Mouse (Mus musculus): ENCODE results near the gene Aco2. TPM values are rescaled to one million over a fixed set of nuclear protein-coding genes. Genes with fewer than 3 reads are reported as not detected.

Gene Aco2
- total and polyA plus RNA-seq, 2 experiments: 127 to 170 TPM

- Histone ChIP-seq H3K79me2 (ENCODE audit: control insufficient read depth, insufficient read depth, low read length) (peaks cover 36% of the 10 kb centered on the region), H3K4me3 (ENCODE audit: insufficient read depth, low read depth, low read length) (no peak overlapping the region), H3K27me3 (ENCODE audit: control insufficient read depth, insufficient read depth, low read length) (no peaks in the 10 kb centered on the region), H3K9ac (ENCODE audit: low read depth, low read length) (no peak overlapping the region), H3K36me3 (ENCODE audit: control insufficient read depth, insufficient read depth, low read length) (peaks cover 35% of the 10 kb centered on the region), H3K4me1 (ENCODE audit: control insufficient read depth, insufficient read depth, low read length) (peaks cover 22% of the 10 kb centered on the region), H3K27ac (replicated peaks; ENCODE audit: insufficient read depth, low read depth, low read length) (no peak overlapping the region)
- peak; percentile 54 for DNase-seq (ENCODE audit: extremely low read depth, low read depth, low spot score)
- TF ChIP-seq POLR2A (IDR thresholded peaks at IDR 0.05; ENCODE audit: extremely low read depth, insufficient read depth, low read length): no peak
- TF ChIP-seq CTCF (IDR thresholded peaks at IDR 0.05; ENCODE audit: low read depth, low read length): no peak
- WGBS: 52% methylated on average over 7 of the region's 7 CpGs
These were observed 17.1 kb downstream of the Aco2 start for GRCm38 (mm10) chr15:81889175-81889574.

DNA sequence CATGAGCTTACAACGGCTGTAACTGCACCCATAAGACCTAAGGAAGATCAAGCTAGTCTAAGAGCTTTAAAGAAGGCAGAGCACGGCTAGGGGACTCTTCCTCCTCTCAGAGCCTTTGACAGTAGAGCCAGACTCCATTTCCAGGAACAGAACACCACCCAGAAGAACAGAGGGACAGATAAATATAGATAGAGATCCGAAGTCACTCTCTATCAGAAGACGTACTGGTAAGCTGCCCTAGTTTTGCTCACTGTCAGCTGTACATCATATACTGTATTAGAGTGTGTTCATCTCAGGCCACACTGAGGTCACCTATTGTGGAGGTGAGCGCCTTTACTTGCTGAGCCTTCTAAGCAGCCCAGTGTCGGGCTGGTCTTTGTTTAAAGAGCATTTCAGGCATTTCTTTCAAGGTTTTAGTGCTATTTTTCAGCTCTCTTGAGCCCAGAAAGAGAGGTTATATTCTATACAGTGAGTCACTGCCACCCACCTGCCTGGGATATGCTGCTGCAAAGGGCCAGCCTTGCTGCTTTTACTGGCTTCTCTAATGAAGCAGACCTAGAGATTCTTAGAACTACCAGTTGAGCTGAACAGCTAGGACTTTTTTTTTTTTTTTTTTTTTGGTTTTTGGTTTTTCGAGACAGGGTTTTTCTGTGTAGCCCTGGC is 19.2 kb downstream of the Aco2 start:
- peak overlapping the region; percentile 18 for H3K27ac ChIP-seq (replicated peaks; ENCODE audit: insufficient read depth, low read depth, low read length)
- WGBS: 83% methylated on average over 7 of the region's 7 CpGs
- DNase-seq (ENCODE audit: extremely low read depth, low read depth, low spot score): no peak
- H3K9ac ChIP-seq (ENCODE audit: low read depth, low read length): no peak overlapping the region
- peaks cover 46% of the 10 kb centered on the region for H3K36me3 ChIP-seq (ENCODE audit: control insufficient read depth, insufficient read depth, low read length)
- H3K27me3 ChIP-seq (ENCODE audit: control insufficient read depth, insufficient read depth, low read length): no peaks in the 10 kb centered on the region
- no peak for TF ChIP-seq CTCF (IDR thresholded peaks at IDR 0.05; ENCODE audit: low read depth, low read length)
- TF ChIP-seq POLR2A (IDR thresholded peaks at IDR 0.05; ENCODE audit: extremely low read depth, insufficient read depth, low read length): no peak
- H3K4me1 ChIP-seq (ENCODE audit: control insufficient read depth, insufficient read depth, low read length): peaks cover 16% of the 10 kb centered on the region
- peaks cover 23% of the 10 kb centered on the region for H3K79me2 ChIP-seq (ENCODE audit: control insufficient read depth, insufficient read depth, low read length)
- H3K4me3 ChIP-seq (ENCODE audit: insufficient read depth, low read depth, low read length): no peak overlapping the region

DNA sequence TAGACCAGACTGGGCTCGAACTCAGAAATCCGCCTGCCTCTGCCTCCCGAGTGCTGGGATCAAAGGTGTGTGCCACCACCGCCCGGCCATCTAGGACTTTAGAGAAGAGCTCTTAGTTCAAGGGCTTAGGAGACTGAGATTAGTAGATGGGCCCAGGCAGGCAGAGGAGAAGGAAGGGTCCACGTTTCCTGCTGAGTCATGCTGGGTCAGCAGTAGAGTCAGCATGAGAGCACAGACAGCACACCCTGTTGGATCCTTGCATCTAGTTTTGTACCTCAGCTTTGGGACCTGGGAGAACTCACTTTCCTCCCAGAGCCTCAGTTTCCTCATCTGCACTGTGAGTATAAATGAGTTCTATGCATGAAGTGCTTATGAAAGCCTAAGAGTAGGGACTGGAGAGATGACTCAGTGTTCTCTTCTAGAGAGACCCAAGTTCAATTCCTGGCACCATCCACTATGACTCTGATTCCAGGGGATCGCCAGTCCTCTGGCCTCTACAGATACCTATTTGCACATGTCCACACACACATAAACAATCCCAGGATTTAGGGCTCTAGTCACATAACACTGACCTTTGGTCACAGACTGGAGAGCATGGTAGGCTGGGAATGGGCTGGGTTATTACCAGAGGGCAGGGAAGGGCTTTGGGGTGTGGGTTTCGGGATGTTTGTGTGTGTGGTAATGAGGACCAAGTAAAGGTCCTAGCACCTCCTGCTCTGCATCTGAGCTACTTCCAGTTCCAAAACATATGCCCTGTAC is 19.9 kb downstream of the Aco2 start:
- Histone ChIP-seq H3K4me1 (ENCODE audit: control insufficient read depth, insufficient read depth, low read length) (peaks cover 19% of the 10 kb centered on the region), H3K9ac (ENCODE audit: low read depth, low read length) (no peak overlapping the region), H3K27me3 (ENCODE audit: control insufficient read depth, insufficient read depth, low read length) (no peaks in the 10 kb centered on the region), H3K79me2 (ENCODE audit: control insufficient read depth, insufficient read depth, low read length) (peaks cover 23% of the 10 kb centered on the region), H3K36me3 (ENCODE audit: control insufficient read depth, insufficient read depth, low read length) (peaks cover 46% of the 10 kb centered on the region), H3K4me3 (ENCODE audit: insufficient read depth, low read depth, low read length) (no peak overlapping the region), H3K27ac (replicated peaks; ENCODE audit: insufficient read depth, low read depth, low read length) (peak overlapping the region; percentile 71)
- peak; percentile 70 for DNase-seq (ENCODE audit: extremely low read depth, low read depth, low spot score)
- 53% methylated on average over 8 of the region's 8 CpGs for WGBS
- no peak for TF ChIP-seq POLR2A (IDR thresholded peaks at IDR 0.05; ENCODE audit: extremely low read depth, insufficient read depth, low read length)

DNA sequence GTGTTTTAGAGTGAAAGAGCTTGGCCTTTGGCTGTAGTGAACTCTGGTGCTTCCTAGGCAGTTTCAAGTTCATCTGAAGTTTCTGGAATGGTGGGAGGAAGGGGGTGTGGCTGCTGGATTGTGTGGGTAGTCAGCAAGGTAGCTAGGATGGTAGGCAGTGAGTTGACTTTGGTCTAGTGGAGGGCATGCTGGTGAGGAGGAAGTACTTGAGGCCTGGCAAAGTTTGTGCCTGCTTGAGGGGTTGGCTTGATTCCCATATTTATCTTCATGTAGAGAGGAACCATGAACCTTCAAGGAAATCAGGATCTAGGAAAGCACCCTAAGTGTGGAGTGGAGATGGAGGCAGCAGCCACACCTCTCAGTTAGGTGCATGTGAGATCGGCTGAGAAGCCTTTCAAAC is 21.9 kb downstream of the Aco2 start:
- DNase-seq (ENCODE audit: extremely low read depth, low read depth, low spot score): peak; percentile 47
- Histone ChIP-seq H3K9ac (ENCODE audit: low read depth, low read length) (no peak overlapping the region), H3K36me3 (ENCODE audit: control insufficient read depth, insufficient read depth, low read length) (peaks cover 50% of the 10 kb centered on the region), H3K79me2 (ENCODE audit: control insufficient read depth, insufficient read depth, low read length) (peaks cover 8% of the 10 kb centered on the region), H3K27ac (replicated peaks; ENCODE audit: insufficient read depth, low read depth, low read length) (no peak overlapping the region), H3K4me1 (ENCODE audit: control insufficient read depth, insufficient read depth, low read length) (peaks cover 27% of the 10 kb centered on the region), H3K4me3 (ENCODE audit: insufficient read depth, low read depth, low read length) (no peak overlapping the region), H3K27me3 (ENCODE audit: control insufficient read depth, insufficient read depth, low read length) (no peaks in the 10 kb centered on the region)
- no peak for TF ChIP-seq POLR2A (IDR thresholded peaks at IDR 0.05; ENCODE audit: extremely low read depth, insufficient read depth, low read length)
- TF ChIP-seq CTCF (IDR thresholded peaks at IDR 0.05; ENCODE audit: low read depth, low read length): no peak
- WGBS: 80% methylated on average over 1 of the region's 1 CpGs

DNA sequence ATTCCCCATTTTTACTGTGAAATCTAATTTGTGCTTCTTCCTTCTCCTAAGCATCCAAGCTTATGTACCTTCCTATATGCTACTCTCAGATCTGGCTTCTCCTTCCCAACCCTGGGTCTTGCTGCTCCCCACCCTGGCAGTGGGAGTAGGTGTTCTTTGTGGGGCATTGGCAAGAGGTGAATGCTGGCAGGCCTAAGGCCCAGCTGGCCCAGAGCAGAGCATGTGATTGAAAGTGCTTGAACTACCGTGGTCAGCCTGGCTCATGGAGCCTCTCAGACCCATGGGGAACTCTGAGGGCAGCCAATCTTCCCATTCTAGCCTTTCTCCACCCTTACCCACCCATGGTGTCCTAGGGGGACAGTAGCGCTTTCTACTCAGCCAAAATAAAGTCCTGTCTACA is 24.3 kb downstream of the Aco2 start:
- TF ChIP-seq POLR2A (IDR thresholded peaks at IDR 0.05; ENCODE audit: extremely low read depth, insufficient read depth, low read length): no peak
- no peak for TF ChIP-seq CTCF (IDR thresholded peaks at IDR 0.05; ENCODE audit: low read depth, low read length)
- Histone ChIP-seq H3K4me1 (ENCODE audit: control insufficient read depth, insufficient read depth, low read length) (peaks cover 29% of the 10 kb centered on the region), H3K4me3 (ENCODE audit: insufficient read depth, low read depth, low read length) (no peak overlapping the region), H3K9ac (ENCODE audit: low read depth, low read length) (no peak overlapping the region), H3K27ac (replicated peaks; ENCODE audit: insufficient read depth, low read depth, low read length) (no peak overlapping the region), H3K36me3 (ENCODE audit: control insufficient read depth, insufficient read depth, low read length) (peaks cover 48% of the 10 kb centered on the region), H3K27me3 (ENCODE audit: control insufficient read depth, insufficient read depth, low read length) (no peaks in the 10 kb centered on the region), H3K79me2 (ENCODE audit: control insufficient read depth, insufficient read depth, low read length) (peaks cover 18% of the 10 kb centered on the region)
- WGBS: 59% methylated on average over 2 of the region's 2 CpGs
- DNase-seq (ENCODE audit: extremely low read depth, low read depth, low spot score): peak; percentile 55
